Mouse (Mus musculus) embryonic facial prominence, embryonic 12.5 days (tissue): ENCODE results near the gene Ripply3. TPM values are rescaled to one million over a fixed set of nuclear protein-coding genes. Genes with fewer than 3 reads are reported as not detected.

Experiments used
- ATAC-seq: fragments of 200-750 bp; cut with Nextera tagmentation; 2 replicates; pipeline ENCODE4 v1.8.0; 2017; ENCODE audit not compliant: insufficient number of reproducible peaks, insufficient read depth, low FRiP score, low TSS enrichment
- H3K27ac ChIP-seq: fragments of 300-500 bp; sonication (generic); 2 replicates; pipeline ENCODE4 v1.5.1; 2016; ENCODE audit warnings: mild to moderate bottlenecking
- H3K27me3 ChIP-seq: fragments of 300-500 bp; sonication (generic); 2 replicates; pipeline ENCODE4 v1.6.1; 2016; ENCODE audit warnings: mild to moderate bottlenecking, moderate library complexity
- H3K36me3 ChIP-seq: fragments of 300-500 bp; sonication (generic); 2 replicates; pipeline ENCODE4 v1.6.1; 2016; ENCODE audit warnings: mild to moderate bottlenecking
- H3K4me1 ChIP-seq: fragments of 300-500 bp; sonication (generic); 2 replicates; pipeline ENCODE4 v1.6.1; 2016
- H3K4me2 ChIP-seq: fragments of 300-500 bp; sonication (generic); replicated peaks from 2 replicates; pipeline ENCODE4 v1.6.1; 2016; ENCODE audit warnings: mild to moderate bottlenecking, moderate library complexity
- H3K4me3 ChIP-seq: fragments of 300-500 bp; sonication (generic); 2 replicates; pipeline ENCODE4 v1.5.1; 2016; ENCODE audit warnings: mild to moderate bottlenecking
- H3K9ac ChIP-seq: fragments of 300-500 bp; sonication (generic); 2 replicates; pipeline ENCODE4 v1.6.1; 2016; ENCODE audit warnings: mild to moderate bottlenecking, moderate library complexity
- H3K9me3 ChIP-seq: fragments of 300-500 bp; sonication (generic); 2 replicates; pipeline ENCODE4 v1.6.1; 2016; ENCODE audit warnings: mild to moderate bottlenecking, moderate library complexity
- WGBS: fragments of 180-500 bp; shearing (Covaris S2); methylation state at CpG from one replicate; pipeline ENCODE4 v1.1.7; 2016; 5-methylcytosine and 5-hydroxymethylcytosine counted together
- polyA plus RNA-seq: library from polyadenylated mRNA; unstranded; fragments of >200 nt; fragmentation: Nextera tagmentation; extraction: Ambion mirVana; gene quantifications from 2 replicates; pipeline ENCODE4 v1.2.1, GENCODE M21; 2016

Ripply3 gene
- polyA plus RNA-seq, 1 experiment from 2014 or later, result 3.8 TPM

- Histone ChIP-seq H3K9ac (peak overlapping the region; percentile 35), H3K9me3 (no peaks in the 10 kb centered on the region), H3K4me2 (peak overlapping the region; percentile 42), H3K4me3 (0 out of 2 replicates have a peak overlapping the region, but pooled peaks have one; percentile 1), H3K27me3 (peaks cover 12% of the 10 kb centered on the region; the same call in 1 of the 2 replicates), H3K27ac (0 out of 2 replicates have a peak overlapping the region, but pooled peaks have one; percentile 2), H3K4me1 (peaks cover 24% of the 10 kb centered on the region), H3K36me3 (no peaks in the 10 kb centered on the region)
- peak; percentile 38; the same call in 1 of the 2 replicates for ATAC-seq
- 6% methylated on average over 30 of the region's 30 CpGs for WGBS
Measured at GRCm38 (mm10) chr16:94302274-94303202, 25.7 kb upstream of the Ripply3 start.

GRCm38 (mm10) chr16:94303203-94303535 lies 25.1 kb upstream of the Ripply3 start:
- H3K36me3 ChIP-seq, result no peaks in the 10 kb centered on the region
- no peak for ATAC-seq
- H3K4me2 ChIP-seq, result peak overlapping the region; percentile 42
- H3K27me3 ChIP-seq, result peaks cover 12% of the 10 kb centered on the region; the same call in 1 of the 2 replicates
- peak overlapping the region; percentile 35; the same call in 1 of the 2 replicates for H3K9ac ChIP-seq
- no peak overlapping the region for H3K27ac ChIP-seq
- H3K4me1 ChIP-seq, result peaks cover 31% of the 10 kb centered on the region
- 25% methylated on average over 6 of the region's 6 CpGs for whole genome bisulfite sequencing
- H3K9me3 ChIP-seq, result no peaks in the 10 kb centered on the region
- no peak overlapping the region for H3K4me3 ChIP-seq

- no peaks in the 10 kb centered on the region for H3K9me3 ChIP-seq
- 0 out of 2 replicates have a peak, but pooled peaks cover 7% of the 10 kb centered on the region for H3K27me3 ChIP-seq
- ATAC-seq, result no peak
- peak overlapping the region; percentile 81; the same call in 1 of the 2 replicates for H3K27ac ChIP-seq
- no peak overlapping the region for H3K9ac ChIP-seq
- H3K4me3 ChIP-seq, result no peak overlapping the region
- H3K4me2 ChIP-seq, result peak overlapping the region; percentile 32
- peaks cover 35% of the 10 kb centered on the region for H3K4me1 ChIP-seq
- H3K36me3 ChIP-seq, result no peaks in the 10 kb centered on the region
- WGBS, result 38% methylated on average over 6 of the region's 6 CpGs
Measured at GRCm38 (mm10) chr16:94307526-94307925, 20.7 kb upstream of the Ripply3 start.

GRCm38 (mm10) chr16:94307942-94308341 lies 20.3 kb upstream of the Ripply3 start:
- 21% methylated on average over 6 of the region's 6 CpGs for WGBS
- peaks cover 31% of the 10 kb centered on the region for H3K4me1 ChIP-seq

GRCm38 (mm10) chr16:94309025-94309424 lies 19.2 kb upstream of the Ripply3 start:
- ATAC-seq, result no peak
- Histone ChIP-seq H3K36me3 (no peaks in the 10 kb centered on the region), H3K27me3 (no peaks in the 10 kb centered on the region), H3K27ac (no peak overlapping the region), H3K9ac (no peak overlapping the region), H3K4me2 (no peak overlapping the region), H3K4me3 (no peak overlapping the region), H3K4me1 (peaks cover 30% of the 10 kb centered on the region), H3K9me3 (no peaks in the 10 kb centered on the region)
- WGBS, result 91% methylated on average over 4 of the region's 4 CpGs

More at GRCm38 (mm10) chr16:94307942-94308341, 20.3 kb upstream of the Ripply3 start:
- 0 out of 2 replicates have a peak, but pooled peaks cover 7% of the 10 kb centered on the region for H3K27me3 ChIP-seq
- peak overlapping the region; percentile 32 for H3K4me2 ChIP-seq
- H3K4me3 ChIP-seq, result no peak overlapping the region
- 0 out of 2 replicates have a peak overlapping the region, but pooled peaks have one; percentile 81 for H3K27ac ChIP-seq
- ATAC-seq, result no peak
- no peaks in the 10 kb centered on the region for H3K36me3 ChIP-seq
- H3K9ac ChIP-seq, result no peak overlapping the region
- H3K9me3 ChIP-seq, result no peaks in the 10 kb centered on the region

- H3K4me1 ChIP-seq, result peaks cover 33% of the 10 kb centered on the region
- H3K36me3 ChIP-seq, result no peaks in the 10 kb centered on the region
- no peaks in the 10 kb centered on the region for H3K27me3 ChIP-seq
- no peak for ATAC-seq
- H3K27ac ChIP-seq, result 0 out of 2 replicates have a peak overlapping the region, but pooled peaks have one; percentile 6
- no peak overlapping the region for H3K9ac ChIP-seq
- peak overlapping the region; percentile 83; the same call in 1 of the 2 replicates for H3K4me2 ChIP-seq
- H3K4me3 ChIP-seq, result no peak overlapping the region
- 65% methylated on average over 1 of the region's 1 CpGs for WGBS
- H3K9me3 ChIP-seq, result no peaks in the 10 kb centered on the region
Measured at GRCm38 (mm10) chr16:94311416-94311815, 16.8 kb upstream of the Ripply3 start.

- Histone ChIP-seq H3K9ac (no peak overlapping the region), H3K4me2 (peak overlapping the region; percentile 83), H3K4me3 (no peak overlapping the region), H3K36me3 (no peaks in the 10 kb centered on the region), H3K9me3 (no peaks in the 10 kb centered on the region), H3K4me1 (peaks cover 31% of the 10 kb centered on the region), H3K27ac (no peak overlapping the region), H3K27me3 (no peaks in the 10 kb centered on the region)
- no peak for ATAC-seq
- 71% methylated on average over 4 of the region's 4 CpGs for WGBS
Measured at GRCm38 (mm10) chr16:94311931-94312330, 16.3 kb upstream of the Ripply3 start.

GRCm38 (mm10) chr16:94312663-94313228 lies 15.5 kb upstream of the Ripply3 start:
- peak overlapping the region; percentile 83 for H3K4me2 ChIP-seq
- H3K9ac ChIP-seq, result peak overlapping the region; percentile 69
- H3K27ac ChIP-seq, result peak overlapping the region; percentile 99
- H3K36me3 ChIP-seq, result no peaks in the 10 kb centered on the region
- H3K4me1 ChIP-seq, result peaks cover 23% of the 10 kb centered on the region
- no peaks in the 10 kb centered on the region for H3K9me3 ChIP-seq
- ATAC-seq, result peak; percentile 87
- WGBS, result 0% methylated on average over 20 of the region's 20 CpGs
- peak overlapping the region; percentile 68 for H3K4me3 ChIP-seq
- no peaks in the 10 kb centered on the region for H3K27me3 ChIP-seq

GRCm38 (mm10) chr16:94313229-94314030 lies 14.8 kb upstream of the Ripply3 start, which contains the start of gene Hlcs:
TSS of gene Hlcs (minus strand) at chr16:94313571.
- Histone ChIP-seq H3K4me1 (peaks cover 16% of the 10 kb centered on the region), H3K36me3 (no peaks in the 10 kb centered on the region), H3K4me3 (peak within 1 kb of the TSS; percentile 68), H3K9ac (peak within 1 kb of the TSS; percentile 81), H3K27me3 (no peaks in the 10 kb centered on the region), H3K9me3 (no peaks in the 10 kb centered on the region), H3K4me2 (peak within 1 kb of the TSS; percentile 83), H3K27ac (peak within 1 kb of the TSS; percentile 99)
- WGBS, result under 1% methylated on average over 64 of the region's 64 CpGs
- ATAC-seq, result peak; percentile 89

- Histone ChIP-seq H3K9me3 (no peaks in the 10 kb centered on the region), H3K4me2 (no peak overlapping the region), H3K4me3 (no peak overlapping the region), H3K4me1 (peaks cover 14% of the 10 kb centered on the region), H3K27ac (no peak overlapping the region), H3K27me3 (no peaks in the 10 kb centered on the region), H3K9ac (no peak overlapping the region), H3K36me3 (no peaks in the 10 kb centered on the region)
- WGBS, result 93% methylated on average over 5 of the region's 5 CpGs
- no peak for ATAC-seq
Measured at GRCm38 (mm10) chr16:94314626-94315025, 13.6 kb upstream of the Ripply3 start.

GRCm38 (mm10) chr16:94315215-94315614 lies 13.0 kb upstream of the Ripply3 start:
- WGBS, result 35% methylated on average over 1 of the region's 1 CpGs
- H3K4me1 ChIP-seq, result peaks cover 14% of the 10 kb centered on the region

More at GRCm38 (mm10) chr16:94315215-94315614, 13.0 kb upstream of the Ripply3 start:
- Histone ChIP-seq H3K4me3 (no peak overlapping the region), H3K27me3 (no peaks in the 10 kb centered on the region), H3K9me3 (no peaks in the 10 kb centered on the region), H3K27ac (no peak overlapping the region), H3K4me2 (no peak overlapping the region), H3K9ac (no peak overlapping the region), H3K36me3 (no peaks in the 10 kb centered on the region)
- ATAC-seq, result no peak
